Mouse (Mus musculus) left cerebral cortex, adult 18-20 months (tissue): ENCODE measurements around the gene Chst1. TPM values are rescaled to one million over a fixed set of nuclear protein-coding genes. Genes with fewer than 3 reads are reported as not detected.

Source experiments
- DNase-seq, 2 experiments: peaks; one replicate each; pipeline ENCODE4 v3.0.0; 2021 to 2022; ENCODE audit warnings: low spot score in 2 of 2, mixed read lengths in 1 of 2
- long read RNA-seq, 2 experiments: library from polyadenylated mRNA; stranded (forward); transcript quantifications; one replicate each; pipeline ENCODE4 v2.0.0; 2021
- total RNA-seq, 2 experiments: library from RNA; stranded (reverse); gene quantifications; 2 replicates each; pipeline ENCODE4 v1.2.3; 2021

The Chst1 gene
- total RNA-seq = 100 to 1,000 TPM; 257 to 267 TPM
- long read RNA-seq, experiment 1, transcript Chst1-201 (3 exons, 2,680 nt) = major isoform, 216 of 296 reads
- long read RNA-seq, experiment 1, partial matches to known transcripts = 51 of 296 reads
- long read RNA-seq, experiment 1, other reads (novel, unspliced or antisense) = 29 of 296 reads
- long read RNA-seq, experiment 2, transcript Chst1-201 (3 exons, 2,680 nt) = major isoform, 188 of 260 reads
- long read RNA-seq, experiment 2, partial matches to known transcripts = 48 of 260 reads
- long read RNA-seq, experiment 2, other reads (novel, unspliced or antisense) = 24 of 260 reads

DNA sequence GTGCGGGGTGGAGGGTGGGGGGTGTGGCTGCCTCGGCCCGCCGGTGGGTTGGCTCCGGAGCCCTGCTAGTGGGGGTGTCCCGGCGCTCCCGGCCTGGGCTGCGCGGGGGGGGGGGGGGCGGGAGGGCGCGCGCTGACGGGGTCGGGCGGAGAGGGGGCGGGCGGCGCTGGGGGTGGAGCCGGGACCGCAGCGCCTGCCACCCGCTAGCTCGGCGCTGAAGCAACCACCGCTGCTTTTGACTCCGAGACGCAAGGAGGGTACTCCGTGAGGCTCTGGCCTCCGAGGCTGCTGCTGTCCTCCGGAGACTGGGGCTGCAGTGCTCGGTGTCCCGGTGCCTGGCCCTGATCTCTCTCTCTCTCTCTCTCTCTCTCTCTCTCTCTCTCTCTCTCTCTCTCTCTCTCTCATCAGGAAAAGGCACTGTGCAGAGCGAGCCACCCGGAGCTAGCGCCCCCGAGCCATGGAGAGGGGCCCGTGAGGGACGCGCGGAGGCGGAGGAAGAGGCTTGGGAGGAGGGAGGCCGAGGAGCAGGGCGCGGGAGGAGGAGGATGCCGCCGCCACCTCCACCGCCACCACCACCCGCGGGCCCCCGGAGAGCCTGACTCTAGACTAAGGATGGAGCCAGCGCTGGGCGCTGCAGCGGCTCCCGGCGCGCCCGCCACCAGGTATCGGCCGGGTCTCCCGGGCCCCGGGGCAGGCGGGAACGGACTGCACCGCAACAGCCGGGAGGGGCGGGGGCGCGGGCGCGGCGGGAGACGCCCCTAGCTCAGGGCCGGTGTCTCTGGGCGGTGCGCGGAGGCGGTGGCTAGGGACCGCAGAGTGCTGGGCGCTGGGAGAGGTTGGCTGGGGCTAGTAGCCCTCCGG lies at the start of gene Chst1:
Gene Chst1, plus strand, starts transcription at position 221 of the 861 bp plus-strand sequence.
- DNase-seq = peak; percentile 62 to 67

DNA sequence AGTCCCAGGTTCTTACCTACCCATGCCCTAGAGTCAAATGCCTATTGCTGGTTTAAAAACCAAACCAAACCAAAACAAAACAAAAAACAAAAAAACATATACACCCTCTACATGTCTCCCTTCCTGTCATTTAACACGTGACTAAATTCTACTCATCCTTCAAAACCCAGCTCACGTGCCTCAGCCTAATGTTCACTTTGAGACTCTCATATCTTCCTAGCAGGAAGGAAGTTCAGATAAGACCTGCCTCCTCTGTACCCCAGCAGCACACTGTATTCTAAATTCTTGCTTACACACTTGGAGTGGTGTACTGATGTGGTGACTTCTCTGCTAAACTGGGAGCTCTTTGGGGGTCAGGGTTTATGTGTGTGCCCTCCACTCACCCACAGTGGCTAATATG lies 49.5 kb upstream of the Chst1 start:
- no peak for DNase-seq

GRCm38 (mm10) chr2:92554536-92554935 lies 45.0 kb upstream of the Chst1 start:
- DNase-seq = no peak

DNA sequence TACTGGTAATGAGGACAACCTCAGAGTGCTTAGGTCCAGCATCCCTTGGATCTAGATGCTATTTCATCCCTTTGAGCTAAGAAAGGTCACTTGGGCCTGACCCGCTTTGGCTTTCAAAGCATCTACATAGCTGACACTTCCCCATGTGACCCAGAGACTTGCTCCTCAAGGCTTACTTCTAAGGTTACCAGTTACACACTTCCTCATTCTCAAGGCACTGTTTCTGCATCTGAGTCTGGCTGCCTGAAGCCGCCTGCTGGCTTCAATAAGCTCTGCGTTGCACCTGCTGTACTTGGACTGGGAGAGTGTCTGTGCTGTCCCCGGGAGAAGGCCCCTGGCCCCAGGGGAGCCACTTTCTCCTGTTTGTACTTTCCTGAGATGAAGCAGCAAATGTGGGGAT lies 36.6 kb upstream of the Chst1 start:
- DNase-seq = no peak

GRCm38 (mm10) chr2:92570623-92571022 lies 28.9 kb upstream of the Chst1 start:
- no peak for DNase-seq

- DNase-seq = peak; percentile 46 to 53
Observed at GRCm38 (mm10) chr2:92577824-92578223, 21.7 kb upstream of the Chst1 start.

DNA sequence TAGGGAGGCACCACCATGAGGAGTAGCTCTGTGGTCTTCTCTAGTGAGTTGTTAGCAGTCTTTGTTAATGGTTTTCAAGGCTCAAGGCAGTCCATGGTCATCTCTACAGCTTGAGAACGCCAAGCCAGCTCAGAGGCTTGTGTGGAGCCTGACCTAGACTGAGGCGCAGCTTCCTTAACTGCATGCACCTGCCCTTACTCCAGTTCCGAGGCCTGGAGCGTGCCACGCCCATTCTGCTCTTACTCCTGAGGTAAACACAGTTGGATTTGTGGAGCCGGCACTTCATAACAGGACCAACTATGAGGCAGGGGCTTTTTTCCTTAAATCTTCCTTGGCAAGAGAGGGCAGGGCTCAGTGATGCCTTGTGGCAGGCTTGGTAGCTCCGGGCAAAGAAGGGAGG lies 18.2 kb upstream of the Chst1 start:
- no peak for DNase-seq

- no peak for DNase-seq
Observed at GRCm38 (mm10) chr2:92582596-92582995, 16.9 kb upstream of the Chst1 start.

DNA sequence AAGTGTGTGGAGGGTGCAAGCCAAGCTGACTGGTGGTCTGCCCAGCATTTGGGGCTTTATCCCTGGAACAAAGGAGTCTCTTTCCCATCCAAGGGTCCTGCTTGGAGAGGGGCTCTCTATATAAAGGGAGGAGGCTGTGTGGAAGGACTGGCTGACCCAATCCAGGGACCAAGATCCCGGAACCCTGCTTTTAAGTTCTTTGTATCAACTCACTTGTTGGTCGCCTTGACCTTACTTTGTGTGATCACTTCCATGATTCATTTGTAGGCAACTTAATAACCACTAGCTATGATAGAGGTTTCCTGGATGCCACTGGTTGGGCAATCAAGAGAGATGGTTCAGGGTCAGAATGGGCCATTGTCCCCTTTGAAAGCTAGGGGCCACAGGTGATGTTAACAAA lies 11.7 kb upstream of the Chst1 start:
- DNase-seq = no peak

DNA sequence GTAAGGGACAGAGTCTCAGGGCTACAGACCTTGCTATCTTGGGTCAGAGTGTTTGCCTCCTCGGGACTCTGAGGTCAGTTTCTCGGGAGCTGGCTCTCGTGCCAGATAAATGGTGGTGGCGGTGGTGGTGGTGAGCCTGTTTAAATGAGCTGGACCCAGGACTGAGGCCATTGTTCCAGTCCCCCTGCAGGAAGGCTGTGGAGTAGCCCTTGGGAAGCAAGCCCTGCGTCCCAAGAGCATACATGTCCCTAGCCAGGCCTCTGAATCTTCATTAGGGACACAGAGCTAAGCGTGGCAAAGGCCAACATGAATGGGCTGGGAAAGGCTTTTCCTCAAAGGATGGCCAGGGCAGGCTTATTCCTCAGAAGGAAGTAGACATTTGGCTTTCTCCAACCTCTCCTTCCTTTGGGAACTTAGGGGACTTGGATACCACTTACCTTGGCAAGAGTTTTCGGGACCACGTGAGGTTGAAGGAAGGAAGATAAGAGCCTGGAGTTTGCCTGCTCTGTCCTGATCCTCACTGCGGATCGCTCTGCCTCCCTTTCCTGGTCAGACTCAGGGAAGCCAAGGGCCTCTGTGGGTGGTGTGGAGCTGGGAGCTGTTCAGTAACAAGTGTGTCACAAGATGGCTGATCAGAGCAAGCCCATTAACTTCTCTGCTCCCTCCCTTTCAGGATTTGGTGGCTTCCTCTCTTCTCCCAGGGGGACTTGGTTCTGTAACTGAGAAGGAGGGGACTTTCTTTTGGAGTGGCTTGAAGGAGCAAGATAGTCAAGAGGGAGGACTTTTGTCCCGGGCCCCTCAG lies 4.4 kb upstream of the Chst1 start:
- DNase-seq = no peak

DNA sequence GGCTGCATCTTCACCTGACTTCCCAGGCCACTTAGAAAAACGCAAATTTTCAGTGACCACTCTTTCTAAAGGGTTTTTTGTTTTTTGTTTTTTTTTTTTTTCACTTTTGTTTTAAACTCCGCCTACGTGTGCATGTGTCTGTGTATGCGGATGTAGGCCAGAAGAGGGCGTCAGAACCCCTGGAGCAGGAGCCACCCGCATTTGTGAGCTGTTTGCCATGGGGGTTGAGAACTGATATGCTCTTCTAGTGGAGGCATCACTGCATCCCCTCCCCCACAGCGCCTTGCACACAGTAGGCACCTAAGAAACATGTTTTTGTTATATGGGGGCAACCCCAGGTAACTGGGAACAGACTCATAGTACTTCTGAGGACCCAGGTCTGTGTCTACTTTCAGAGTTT lies 2.2 kb upstream of the Chst1 start:
- DNase-seq = peak in 1 of 2 experiments; percentile 62

- no peak for DNase-seq
Observed at GRCm38 (mm10) chr2:92598941-92599486, 493 bp upstream of the Chst1 start.

- DNase-seq = no peak
Observed at GRCm38 (mm10) chr2:92600348-92600670, 802 bp downstream of the Chst1 start.

- no peak for DNase-seq
Observed at GRCm38 (mm10) chr2:92601246-92601645, 1.7 kb downstream of the Chst1 start.

DNA sequence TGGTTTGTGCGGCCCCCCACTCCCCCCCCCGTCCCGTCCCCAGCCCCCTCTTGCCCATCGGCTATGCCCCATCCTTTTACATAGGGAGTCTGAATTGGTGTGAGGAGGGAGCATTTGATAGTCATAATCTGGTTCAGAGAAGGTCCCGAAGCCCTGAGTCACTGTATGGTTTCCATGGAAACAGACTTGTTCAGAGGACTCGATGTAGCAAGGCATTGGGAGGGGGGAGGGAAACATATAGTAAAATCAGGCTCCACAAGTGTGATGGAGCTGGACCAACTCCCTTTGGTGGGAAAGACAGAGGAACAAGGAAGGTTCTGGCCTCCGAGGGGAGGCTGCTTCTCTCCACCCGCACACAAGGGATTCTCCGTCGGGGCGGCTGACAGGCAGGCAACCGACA lies 2.6 kb downstream of the Chst1 start:
- no peak for DNase-seq

DNA sequence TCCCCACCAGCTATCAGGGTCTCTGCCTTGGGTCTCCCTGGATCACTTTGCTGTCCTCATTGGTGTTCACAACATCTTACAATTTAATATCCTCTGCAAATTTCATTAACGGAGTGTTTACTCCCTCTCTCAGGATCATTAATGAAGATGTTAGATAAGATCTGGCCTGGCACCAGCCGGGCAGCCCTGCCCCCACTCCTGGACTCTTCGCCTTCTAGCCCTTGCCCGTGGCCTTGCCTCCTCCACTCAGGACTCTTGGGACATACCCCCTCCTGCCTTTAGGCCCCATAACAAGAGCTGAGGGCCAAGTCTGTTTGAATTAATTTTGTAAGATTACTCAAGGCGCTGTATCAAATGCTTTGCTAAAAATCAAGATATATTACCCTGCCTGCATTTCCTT lies 4.1 kb downstream of the Chst1 start:
- DNase-seq = no peak

GRCm38 (mm10) chr2:92604565-92604964 lies 5.1 kb downstream of the Chst1 start:
- no peak for DNase-seq

GRCm38 (mm10) chr2:92605995-92606394 lies 6.5 kb downstream of the Chst1 start:
- no peak for DNase-seq

DNA sequence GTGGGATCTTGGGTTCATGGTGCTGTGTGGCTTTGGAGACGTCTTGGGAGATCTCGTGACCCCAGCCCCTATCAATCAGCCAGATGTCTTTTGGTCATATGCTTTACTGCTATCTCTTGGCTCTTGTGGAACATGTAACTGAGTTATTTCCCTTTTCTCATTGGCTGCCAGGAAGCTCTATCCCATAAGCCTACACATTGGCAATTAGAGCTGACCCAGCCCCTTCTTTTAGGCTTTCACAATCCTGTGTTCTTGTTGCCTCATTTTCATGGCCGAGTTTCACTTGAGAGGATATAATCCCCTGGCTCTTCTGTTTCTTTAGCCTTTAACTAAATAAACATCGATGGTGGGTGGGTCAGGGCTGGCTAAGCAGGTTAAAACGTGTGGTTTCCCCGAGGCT lies 7.6 kb downstream of the Chst1 start:
- no peak for DNase-seq

DNA sequence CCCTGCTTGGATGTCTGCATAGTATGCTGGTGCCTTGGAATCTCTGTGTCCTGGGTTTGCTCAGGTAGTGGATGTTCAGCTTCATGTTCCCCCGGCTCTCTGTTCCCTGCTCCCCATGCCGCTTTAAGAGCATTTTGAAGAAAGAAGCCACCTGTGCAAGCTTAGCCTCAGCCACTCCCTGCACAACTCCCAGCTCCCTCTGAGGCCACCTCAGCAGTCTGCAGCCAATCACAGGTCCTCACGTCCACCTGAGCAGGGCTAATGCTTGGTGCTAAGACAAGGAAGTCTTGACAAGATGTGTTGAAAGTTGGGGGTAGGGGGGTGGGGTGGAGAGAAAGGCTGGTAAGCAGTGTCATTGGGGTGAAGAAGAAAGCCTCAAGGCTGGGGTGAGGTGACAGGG lies 8.1 kb downstream of the Chst1 start:
- peak in 1 of 2 experiments; percentile 8 for DNase-seq

DNA sequence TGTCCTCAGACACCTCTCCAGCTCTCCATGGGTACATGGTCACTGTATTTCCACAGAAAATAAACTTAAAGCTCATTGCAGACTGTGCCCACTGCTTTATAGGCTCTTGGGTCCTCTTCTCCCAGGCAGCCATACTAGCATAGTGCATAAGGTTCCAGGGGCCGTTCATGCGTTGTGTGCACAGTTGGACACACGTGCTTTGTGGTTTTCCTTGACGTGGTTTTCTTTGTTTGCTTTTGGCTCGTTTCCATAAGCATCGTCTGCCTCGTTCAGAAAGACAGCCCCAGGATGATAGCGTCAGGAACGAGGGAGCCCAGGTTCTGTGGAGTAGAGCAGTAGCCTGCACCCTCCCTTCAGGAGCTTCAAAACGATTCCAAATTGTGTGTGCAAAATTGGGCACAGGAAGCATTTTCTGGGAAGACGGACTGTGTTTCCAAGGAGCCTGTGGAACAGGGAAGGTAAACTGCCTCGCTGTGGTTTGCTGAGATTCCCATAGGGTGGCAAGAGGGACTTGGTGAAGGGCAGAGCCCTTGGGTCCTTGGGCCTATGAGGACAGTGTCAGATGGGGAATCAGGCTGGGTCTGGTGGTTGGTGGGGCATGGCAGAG lies 8.6 kb downstream of the Chst1 start:
- peak in 1 of 2 experiments; percentile 19 for DNase-seq
